Mouse (Mus musculus): ENCODE data around the gene Gm49368.

Gm49368 gene

DNA sequence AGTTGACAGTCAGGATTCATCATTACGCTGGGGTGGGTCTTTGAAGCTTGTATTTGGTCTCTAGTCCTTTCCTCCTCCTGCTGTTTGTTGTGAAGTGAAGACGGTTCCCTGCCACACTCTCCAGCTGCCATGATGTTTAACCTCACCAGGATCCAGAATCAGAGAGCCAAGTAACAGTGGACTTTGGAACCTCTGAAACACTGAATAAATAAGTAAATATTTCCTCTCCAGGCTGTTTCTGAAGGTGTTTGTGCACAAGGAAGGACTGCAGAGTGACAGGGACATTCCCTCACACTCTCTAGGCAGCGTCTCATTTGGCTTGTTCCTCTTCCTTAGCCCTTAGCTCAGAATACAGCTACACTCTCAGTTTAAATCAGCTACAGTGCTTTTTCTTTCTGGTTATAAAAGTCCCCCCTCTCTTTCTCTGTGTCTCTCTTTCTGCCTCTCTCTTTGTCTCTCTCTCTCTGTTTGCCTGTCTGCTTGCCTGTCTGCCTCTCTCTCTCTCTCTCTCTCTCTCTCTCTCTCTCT is 5.5 kb upstream of the Gm49368 start:
- no peak for DNase-seq (ENCODE audit: low spot score in 2 of 2)

DNA sequence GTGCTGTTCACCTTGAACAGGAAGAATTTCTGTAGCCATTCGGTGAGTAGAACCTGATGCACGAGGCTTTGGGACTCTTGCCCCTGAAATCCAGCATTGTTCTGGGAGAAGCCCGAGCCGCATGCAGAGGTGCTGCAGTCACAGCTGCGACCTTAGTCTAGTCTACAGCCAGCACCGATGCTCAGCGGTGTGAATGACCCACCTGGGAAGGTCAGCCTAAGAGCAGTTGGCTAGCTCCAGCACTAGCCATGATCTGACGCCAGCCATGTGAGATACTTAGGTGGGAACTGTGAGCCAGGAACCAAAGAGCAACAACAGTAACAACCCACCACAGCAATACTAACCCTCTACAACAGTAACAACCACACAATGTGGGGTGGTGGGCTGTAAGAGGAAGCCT is 4.6 kb upstream of the Gm49368 start:
- DNase-seq (ENCODE audit: low spot score in 2 of 2), result no peak

DNA sequence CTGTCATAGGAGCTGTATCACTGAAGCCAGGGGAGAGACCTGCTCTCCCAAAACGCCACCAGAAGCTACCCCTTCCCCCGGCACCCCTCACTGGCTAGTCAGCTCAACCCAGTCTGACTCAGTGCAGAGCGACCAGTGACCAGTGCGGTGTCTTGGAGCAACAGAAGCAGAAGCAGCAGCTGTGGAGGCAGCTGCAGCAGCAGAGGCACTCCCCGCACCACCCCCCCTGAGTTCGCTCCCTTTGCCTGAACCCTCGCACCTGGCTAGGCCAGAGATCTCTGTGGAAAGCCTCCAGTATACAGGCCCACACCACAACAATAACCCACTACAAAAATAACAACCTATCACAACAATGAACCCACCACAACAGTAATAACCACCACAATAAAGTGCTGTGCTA is 3.9 kb upstream of the Gm49368 start:
- no peak for DNase-seq (ENCODE audit: low spot score in 2 of 2)

DNA sequence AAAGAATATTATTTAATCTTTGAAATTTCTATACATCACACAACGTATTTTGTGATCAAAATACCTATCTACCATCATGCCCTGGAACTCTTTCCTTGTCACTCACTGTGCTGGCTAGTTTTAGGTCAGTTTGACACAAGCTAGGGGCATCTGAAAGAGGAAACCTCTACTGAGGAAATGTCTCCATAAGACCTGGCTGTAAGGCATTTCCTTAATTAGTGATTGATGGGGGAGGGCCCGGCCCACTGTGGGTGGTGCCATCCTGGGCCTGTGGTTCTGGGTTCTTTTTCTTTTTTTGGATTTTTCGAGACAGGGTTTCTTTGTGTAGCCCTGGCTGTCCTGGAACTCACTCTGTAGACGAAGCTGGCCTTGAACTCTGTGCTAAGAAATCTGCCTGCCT is 3.4 kb upstream of the Gm49368 start:
- no peak for DNase-seq (ENCODE audit: low spot score in 2 of 2)

DNA sequence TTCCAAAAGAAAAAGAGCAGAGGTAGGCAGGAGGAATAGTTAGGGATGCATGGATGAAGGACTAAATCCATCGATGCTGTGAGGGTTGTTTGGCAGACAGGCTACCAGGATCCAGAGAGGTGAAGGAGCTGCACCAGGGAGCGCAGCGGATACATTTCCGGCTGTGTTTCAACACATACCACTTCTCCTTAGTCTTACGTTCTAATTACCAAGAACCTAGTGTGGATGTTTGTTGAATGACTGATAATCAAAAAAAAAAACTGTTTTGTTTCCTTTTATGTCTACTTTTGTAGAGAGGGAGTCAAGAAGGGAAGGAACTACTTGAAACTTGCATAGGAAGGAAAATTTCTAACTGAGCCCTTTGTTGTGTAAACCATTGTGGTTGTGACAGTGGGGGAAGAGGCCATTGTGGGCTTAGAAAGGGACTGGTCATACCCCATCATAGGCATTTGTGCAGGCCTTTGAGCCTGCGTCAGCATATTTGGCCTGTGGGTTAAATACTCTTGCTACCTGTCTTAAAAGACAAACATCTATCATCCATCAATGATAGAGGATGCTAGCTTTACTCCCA is 813 bp downstream of the Gm49368 start:
- DNase-seq (ENCODE audit: low spot score in 2 of 2), result no peak

DNA sequence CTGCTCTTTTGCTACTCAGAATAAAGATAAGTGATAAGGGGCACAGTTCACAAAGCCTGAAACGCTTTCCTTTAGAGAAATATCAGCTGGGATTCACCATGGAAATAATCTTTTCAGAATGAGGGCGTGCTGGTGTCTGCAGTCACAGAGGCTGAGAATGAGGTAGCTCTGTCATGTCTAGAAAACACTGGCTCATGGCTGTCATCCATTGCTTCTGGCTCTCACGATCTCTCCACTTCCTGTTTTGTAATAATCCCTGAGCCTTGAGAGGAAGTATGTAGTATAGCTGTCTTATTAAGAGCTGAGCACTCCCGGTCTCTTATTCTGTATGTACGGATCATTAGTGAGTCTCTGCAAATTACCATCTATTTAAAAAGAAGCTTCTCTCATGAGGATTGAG is 3.1 kb downstream of the Gm49368 start:
- DNase-seq (ENCODE audit: low spot score in 2 of 2), result no peak

DNA sequence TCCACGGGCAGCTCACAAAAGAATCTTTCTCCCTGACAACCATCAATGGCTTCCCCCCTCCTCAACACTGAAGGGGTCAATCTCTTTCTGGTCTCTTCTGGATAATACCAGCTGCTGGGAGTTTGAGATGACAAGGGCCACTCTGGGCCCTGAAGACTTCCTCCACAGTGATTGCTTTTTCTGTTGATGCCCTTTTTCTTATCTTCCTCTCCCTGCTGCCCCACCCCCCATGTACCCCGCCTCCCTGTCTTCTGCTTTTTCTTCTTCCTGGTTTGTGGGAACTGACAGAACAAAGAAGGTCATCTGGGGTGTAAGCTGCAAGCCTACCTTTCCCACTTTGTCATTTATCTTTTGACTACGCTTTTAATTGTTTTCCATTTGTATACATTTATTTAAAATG is 5.4 kb downstream of the Gm49368 start:
- no peak for DNase-seq (ENCODE audit: low spot score in 2 of 2)

DNA sequence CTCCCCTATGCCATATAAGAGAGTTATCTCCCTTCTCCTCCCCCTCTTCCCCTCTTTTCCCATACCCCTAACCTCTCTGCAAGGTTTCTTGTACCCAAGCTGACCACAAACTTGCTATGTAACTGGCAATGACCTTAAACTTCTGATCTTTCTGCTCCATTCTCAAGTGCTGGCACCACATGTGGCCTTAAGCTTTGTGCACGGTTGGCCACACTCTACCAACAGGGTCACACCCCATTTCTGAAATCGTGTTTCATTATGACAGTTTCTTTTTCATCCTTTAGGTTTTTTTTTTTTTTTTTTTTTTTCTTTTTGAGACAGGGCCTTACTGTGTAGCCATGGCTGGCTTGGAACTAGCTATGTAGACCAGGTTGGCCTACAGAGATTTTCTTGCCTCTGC is 7.4 kb downstream of the Gm49368 start:
- DNase-seq (ENCODE audit: low spot score in 2 of 2), result no peak

DNA sequence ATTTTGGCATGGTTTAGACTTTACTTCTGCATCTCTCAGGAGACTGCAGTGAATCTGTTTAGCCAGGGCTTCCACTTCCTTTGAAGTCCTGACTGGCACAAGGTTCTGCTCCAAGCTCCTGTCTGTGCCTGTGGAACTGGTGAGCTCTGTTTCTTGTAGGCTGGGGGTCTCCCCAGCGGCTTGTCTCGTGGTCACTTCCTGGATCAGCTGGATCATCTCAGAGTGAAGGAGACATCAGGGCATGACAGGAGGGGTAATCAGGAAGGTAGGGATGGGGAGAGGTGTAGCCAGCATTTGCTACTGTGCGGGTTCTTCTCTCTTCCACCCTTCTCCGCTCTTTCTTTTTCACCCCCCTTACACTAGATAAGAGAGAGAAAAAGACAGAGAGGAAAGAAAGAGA is 9.3 kb downstream of the Gm49368 start:
- no peak for DNase-seq (ENCODE audit: low spot score in 2 of 2)

DNA sequence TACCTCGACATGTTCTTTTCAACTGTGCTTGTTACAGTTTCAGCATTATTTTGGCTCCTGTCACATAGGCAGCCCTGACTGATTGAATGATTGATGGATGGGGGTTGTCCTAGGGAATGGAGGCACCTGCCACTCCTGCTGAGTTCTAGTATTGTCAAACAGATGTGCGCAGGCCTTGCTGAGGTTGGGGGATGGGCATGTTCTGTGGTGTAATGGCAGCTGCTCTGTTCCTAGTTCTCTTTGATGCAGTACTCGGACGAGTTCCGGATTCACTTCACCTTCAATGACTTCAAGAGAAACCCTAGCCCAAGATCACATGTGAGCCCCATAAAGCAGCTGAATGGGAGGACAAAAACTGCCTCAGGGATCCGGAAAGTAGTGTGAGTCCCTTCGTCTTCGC is 17.5 kb downstream of the Gm49368 start:
- no peak for DNase-seq (ENCODE audit: low spot score in 2 of 2)

DNA sequence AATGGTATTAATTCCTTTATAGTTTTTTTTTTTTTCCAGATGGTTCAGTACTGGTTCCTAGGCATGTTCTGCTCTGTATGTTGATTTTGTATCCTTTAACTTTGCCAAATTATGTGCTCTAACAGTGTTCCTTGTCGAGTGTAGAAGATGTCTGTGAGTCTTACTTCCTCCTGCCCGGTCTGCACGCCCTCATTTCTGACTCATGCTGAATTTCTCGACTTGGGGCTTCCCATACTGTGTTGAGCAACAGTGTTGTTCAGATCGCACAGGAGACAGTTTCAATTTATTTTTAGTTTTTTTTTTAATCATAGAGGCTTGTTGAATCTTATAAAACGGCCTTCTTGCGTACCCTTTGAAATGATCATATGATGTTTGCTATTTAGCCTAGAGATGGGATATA is 26.7 kb downstream of the Gm49368 start:
- DNase-seq (ENCODE audit: low spot score in 2 of 2), result peak in 1 of 2 experiments; percentile 18

DNA sequence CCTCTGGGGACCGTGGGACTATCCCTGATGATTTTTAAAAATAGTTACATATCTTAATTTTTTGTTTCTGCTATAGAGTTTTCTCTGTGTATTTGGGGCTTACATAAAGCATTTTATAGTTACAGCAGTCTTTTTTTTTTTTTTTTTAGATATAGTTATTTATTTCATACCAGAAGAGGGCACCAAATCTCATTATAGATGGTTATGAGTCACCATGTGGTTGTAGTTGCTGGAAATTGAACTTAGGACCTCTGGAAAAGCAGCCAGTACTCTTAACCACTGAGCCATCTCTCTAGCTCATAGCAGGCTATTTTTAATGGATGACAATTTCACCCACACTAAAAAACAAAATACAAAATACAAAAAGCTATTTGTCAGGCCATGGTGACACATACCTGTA is 35.7 kb downstream of the Gm49368 start:
- DNase-seq (ENCODE audit: low spot score in 2 of 2), result no peak

DNA sequence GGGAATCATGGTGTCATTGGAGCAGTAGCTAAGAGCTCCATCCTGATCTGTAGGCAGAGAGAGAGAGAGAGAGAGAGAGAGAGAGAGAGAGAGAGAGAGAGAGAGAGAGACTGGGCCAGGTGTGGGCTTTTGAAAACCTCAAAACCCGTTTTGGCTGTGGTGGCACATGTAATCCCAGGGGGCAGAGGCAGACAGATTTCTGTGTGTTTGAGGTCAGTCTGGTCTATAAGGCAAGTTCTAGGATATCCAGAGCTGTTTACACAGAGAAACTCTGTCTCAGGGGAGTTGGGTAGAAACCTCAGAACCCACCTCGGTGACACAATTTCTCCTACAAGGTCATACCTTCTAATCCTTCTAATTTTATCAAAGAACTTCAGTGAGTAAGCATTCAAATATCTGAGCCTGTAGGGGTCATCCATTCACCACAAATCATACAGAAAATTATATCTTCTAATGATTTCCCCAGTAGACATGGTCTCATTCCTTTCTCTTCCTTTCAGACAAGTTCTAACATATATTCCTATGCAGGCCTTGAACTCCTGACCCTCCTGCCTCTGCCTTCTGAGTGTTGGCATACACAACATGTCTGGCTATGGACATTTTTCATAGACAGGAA is 38.4 kb downstream of the Gm49368 start:
- DNase-seq (ENCODE audit: low spot score in 2 of 2), result no peak

DNA sequence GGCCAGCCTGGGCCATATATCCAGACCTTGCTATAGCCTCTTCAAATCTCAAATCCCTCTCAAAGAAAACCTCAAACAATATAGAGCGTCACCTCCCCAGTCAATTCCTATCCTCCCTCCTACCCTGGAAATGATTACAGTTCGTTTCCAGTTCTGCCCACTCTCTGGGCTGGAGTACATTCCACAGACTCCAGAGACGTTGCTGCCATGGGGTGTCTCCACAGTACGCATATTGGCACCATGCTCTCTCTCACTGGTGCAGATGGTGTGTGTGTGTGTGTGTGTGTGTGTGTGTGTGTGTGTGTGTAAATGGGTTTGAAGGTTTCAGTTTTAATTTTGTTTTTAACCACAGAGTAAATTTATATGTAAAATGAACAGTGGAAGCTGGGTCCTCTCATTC is 42.8 kb downstream of the Gm49368 start:
- DNase-seq (ENCODE audit: low spot score in 2 of 2), result no peak

DNA sequence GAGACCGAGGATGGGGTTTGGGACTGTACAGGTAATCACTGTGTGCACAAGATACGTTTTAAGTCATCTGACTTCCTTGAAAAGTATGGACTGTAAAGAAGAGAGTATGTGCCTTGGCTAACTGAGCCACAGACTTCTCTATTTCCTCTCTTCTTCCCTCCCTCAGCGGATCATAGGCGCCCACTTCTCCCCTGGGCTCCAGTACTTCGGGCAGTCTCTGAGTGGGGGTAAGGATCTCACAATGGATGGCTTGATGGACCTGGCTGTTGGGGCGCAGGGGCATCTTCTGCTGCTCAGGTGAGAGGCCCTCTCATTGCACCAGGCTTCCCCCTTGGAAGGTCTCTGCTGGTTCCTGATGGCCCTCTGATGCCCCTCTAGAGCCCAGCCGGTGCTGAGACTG is 45.0 kb downstream of the Gm49368 start:
- no peak for DNase-seq (ENCODE audit: low spot score in 2 of 2)

DNA sequence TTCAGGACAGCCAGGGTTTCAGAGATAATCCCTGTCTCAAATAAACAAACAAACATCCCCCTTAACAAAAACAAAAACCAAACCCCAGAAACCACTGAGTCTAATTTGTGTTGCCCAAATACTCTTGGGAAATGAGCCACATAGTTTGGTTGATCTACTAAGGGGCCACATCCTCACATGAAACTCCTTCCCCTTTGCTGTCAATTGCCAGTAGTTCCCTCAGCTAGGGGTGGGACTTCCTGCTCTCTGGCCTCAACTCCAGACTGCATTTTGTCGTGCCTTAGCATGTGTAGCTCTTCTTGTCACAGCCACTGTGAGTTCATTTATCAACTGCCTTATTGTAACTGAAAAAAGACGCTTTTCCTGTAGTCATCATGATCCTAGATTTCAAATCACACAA is 47.8 kb downstream of the Gm49368 start:
- no peak for DNase-seq (ENCODE audit: low spot score in 2 of 2)

DNA sequence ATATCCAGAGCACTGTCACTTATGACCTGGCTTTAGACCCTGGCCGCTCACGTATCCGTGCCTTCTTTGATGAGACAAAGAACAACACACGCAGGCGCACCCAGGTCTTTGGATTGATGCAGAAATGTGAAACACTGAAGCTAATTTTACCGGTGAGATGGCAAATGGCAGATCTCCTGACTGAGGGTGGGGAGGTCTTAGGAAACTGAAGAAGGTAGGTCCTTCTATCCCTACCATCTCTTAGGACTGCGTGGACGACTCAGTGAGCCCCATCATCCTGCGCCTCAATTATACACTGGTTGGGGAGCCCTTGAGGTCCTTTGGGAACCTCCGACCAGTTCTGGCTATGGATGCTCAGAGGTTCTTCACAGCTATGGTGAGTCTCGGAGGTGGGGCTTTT is 49.6 kb downstream of the Gm49368 start:
- DNase-seq (ENCODE audit: low spot score in 2 of 2), result no peak

DNA sequence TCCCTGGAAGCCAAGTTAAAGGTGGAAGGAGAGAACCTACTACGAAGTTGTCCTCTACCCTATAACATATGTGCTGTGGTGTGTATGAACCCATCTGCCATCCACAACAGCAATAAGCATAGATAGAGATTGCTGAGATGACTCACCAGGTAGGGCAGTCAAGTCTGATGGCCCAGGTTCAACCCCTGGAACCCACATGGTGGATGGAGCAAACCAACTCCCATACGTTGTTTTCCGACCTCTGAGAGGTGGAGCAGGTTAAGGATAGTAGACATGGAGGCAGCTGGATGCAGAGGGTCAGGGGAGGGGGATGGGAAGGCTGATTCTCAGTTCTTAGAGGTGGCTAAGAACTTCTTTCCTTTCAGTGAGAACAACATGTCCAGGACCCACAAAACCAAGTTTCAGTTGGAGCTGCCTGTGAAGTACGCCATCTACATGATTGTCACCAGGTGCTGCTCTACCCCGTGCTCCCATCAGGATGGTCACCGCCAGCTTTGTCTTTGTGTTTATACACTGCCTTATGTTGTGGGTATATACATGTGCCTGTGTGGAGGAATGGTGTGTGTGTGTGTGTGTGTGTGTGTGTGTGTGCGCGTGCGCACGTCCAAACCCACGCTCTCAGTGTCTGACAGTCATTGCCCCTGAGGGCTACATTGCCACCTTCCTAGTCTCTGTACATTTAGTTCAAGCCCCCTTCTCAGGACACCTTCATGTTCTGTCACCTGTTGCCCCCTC is 52.1 kb downstream of the Gm49368 start:
- DNase-seq (ENCODE audit: low spot score in 2 of 2), result no peak

DNA sequence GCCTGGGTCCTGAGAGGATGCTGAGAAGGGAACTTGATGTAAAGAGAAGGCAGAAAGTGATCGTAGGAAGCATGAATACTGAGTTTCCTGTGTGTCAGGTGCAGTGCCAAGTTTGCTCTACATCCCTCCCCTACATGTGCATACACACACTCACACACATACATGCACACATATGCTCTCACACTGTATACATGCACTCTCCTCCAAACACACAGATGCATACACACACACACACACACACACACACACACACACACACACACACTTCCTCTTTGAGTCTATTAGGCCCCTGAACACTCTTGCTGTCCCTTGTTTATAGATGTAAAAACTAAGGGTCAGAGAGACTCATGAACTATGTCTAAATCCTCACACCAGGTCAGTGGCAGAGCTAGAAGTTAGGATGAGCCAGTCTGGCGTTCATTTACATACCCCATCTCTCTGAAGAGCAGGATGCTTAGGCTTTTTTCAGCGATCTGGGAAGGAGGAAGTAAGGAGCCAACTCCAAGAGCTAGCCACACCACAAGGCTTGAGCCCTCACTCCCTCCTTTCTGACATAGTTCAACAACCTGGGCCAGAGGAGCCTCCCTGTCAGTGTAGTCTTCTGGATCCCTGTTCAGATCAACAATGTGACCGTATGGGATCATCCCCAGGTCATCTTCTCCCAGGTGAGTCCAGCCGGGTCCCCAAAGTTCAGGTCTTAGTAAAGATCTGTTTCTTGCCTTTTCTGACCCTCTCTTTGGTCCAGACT is 52.9 kb downstream of the Gm49368 start:
- no peak for DNase-seq (ENCODE audit: low spot score in 2 of 2)

DNA sequence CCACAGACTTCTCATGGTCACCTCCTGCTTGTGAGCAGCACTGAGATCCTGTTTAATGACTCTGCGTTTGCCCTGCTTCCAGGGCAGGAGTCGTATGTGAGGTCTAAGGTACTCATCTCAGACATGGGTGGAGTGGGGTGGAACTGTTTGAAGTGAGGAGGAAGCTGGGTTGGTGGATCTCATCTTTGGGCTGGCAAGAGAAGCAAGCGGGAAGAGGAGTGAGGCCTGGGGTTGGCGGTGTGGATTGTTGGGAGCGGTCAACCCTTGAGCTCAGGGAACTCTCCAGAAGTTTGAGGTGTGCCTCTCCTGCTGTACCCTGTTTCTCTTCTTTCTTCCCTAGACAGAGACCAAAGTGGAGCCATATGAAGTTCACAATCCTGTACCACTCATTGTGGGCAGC is 53.9 kb downstream of the Gm49368 start:
- no peak for DNase-seq (ENCODE audit: low spot score in 2 of 2)

DNA sequence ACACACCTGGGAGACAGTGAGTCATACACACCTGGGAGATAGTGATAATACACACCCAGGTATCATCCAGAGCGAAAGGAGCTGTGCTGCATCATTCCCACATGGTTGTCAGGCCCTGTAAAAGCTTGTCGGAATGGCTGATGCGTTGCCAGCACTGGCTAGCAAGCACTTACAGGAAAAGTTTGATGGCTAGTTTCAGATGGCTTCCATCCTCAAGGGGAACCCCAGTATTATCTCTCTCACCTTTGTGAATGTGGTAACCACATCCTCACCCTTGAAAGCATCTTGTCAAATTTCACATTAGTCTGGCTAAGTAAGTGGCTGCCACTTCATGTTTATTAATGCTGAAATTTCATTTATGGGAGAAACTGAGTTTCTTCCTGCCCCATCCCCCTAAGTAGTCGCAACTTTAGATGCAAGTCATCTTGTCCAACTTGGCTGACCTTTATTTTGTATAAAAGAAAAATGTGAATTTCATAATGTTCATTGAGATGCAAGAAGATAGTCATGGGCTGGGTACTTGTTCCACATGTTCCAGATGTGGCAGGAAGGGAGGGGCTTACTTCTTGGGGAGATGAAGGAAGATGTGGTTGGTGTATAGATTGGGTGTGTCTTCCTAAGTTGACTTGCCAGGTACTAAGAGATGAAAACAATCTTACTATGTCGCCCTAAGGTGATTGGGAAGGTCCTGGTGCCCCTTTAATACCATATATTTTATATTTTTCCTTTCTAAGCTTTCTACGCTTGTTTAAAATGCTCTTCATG is 57.4 kb downstream of the Gm49368 start:
- DNase-seq (ENCODE audit: low spot score in 2 of 2), result no peak
